Mouse (Mus musculus): ENCODE measurements around the gene 1810013L24Rik.

- TF ChIP-seq CTCF (IDR thresholded peaks at IDR 0.05; ENCODE audit: control insufficient read depth, insufficient read depth, insufficient read length) (no peak), MAX (IDR thresholded peaks at IDR 0.05) (no peak), USF1 (IDR thresholded peaks at IDR 0.05; ENCODE audit: low read depth) (peak; percentile 96), MYOD1 (IDR thresholded peaks at IDR 0.05; ENCODE audit: control insufficient read depth, insufficient read length, low read depth) (no peak), MYOG (IDR thresholded peaks at IDR 0.05; ENCODE audit: control insufficient read depth, extremely low read depth, insufficient read length) (no peak), CEBPB (IDR thresholded peaks at IDR 0.05; ENCODE audit: low read depth) (no peak)
Measured at GRCm38 (mm10) chr16:8829564-8830359, at the start of gene 1810013L24Rik.
